Mouse (Mus musculus) layer of hippocampus, postnatal 10 days (tissue): ENCODE measurements at regions not wholly inside any gene's neighbourhood (a gene's known extent, or its start where the extent isn't known, plus 50 kb on each side); places are given as distances from the start of the nearest gene placed in this dataset.
A peak's percentile ranks its signal among the peaks of the same experiment; 100 is the strongest.

Experiments
- DNase-seq, 2 experiments: peaks; one replicate each; pipeline ENCODE4 v3.0.0; 2021; ENCODE audit warnings: low spot score in 2 of 2

GRCm38 (mm10) chr10:81996742-81997536 is 51.0 kb upstream of the Zfp873 start:
- peak; percentile 44 to 66 for DNase-seq
